Mouse (Mus musculus): ENCODE results near the gene Col25a1. TPM values are rescaled to one million over a fixed set of nuclear protein-coding genes. Genes with fewer than 3 reads are reported as not detected.

The Col25a1 gene
- polyA plus RNA-seq, 1 experiment from 2014 or later, result 3.0 TPM

- H3K9ac ChIP-seq (ENCODE audit: low read depth, low read length), result no peak overlapping the region
- H3K4me3 ChIP-seq (ENCODE audit: low read depth, low read length), result no peak overlapping the region
- H3K36me3 ChIP-seq (ENCODE audit: control insufficient read depth, insufficient read depth, low read length), result no peaks in the 10 kb centered on the region
- H3K27ac ChIP-seq (ENCODE audit: low read depth, low read length), result no peak overlapping the region
- WGBS (ENCODE audit: insufficient replicate concordance), result 73% methylated on average over 8 of the region's 8 CpGs
- no peak overlapping the region for H3K4me2 ChIP-seq
- H3K4me1 ChIP-seq (ENCODE audit: control insufficient read depth, insufficient read depth, low read length), result no peaks in the 10 kb centered on the region
- no peak for ATAC-seq (replicated peaks; ENCODE audit: insufficient number of reproducible peaks, low FRiP score, low TSS enrichment)
- H3K27me3 ChIP-seq (ENCODE audit: control insufficient read depth, insufficient read depth, low read length), result no peaks in the 10 kb centered on the region
- H3K9me3 ChIP-seq (replicated peaks; ENCODE audit: control insufficient read depth, low read length), result no peaks in the 10 kb centered on the region
Measured at GRCm38 (mm10) chr3:130103486-130103885, 27.8 kb upstream of the Col25a1 start.

GRCm38 (mm10) chr3:130104471-130104870, 26.8 kb upstream of the Col25a1 start:
- Histone ChIP-seq H3K36me3 (ENCODE audit: control insufficient read depth, insufficient read depth, low read length) (no peaks in the 10 kb centered on the region), H3K27me3 (ENCODE audit: control insufficient read depth, insufficient read depth, low read length) (no peaks in the 10 kb centered on the region), H3K9me3 (replicated peaks; ENCODE audit: control insufficient read depth, low read length) (no peaks in the 10 kb centered on the region), H3K4me3 (ENCODE audit: low read depth, low read length) (no peak overlapping the region), H3K27ac (ENCODE audit: low read depth, low read length) (no peak overlapping the region), H3K4me2 (no peak overlapping the region), H3K4me1 (ENCODE audit: control insufficient read depth, insufficient read depth, low read length) (no peaks in the 10 kb centered on the region), H3K9ac (ENCODE audit: low read depth, low read length) (no peak overlapping the region)
- ATAC-seq (replicated peaks; ENCODE audit: insufficient number of reproducible peaks, low FRiP score, low TSS enrichment), result no peak
- 64% methylated on average over 9 of the region's 9 CpGs for WGBS (ENCODE audit: insufficient replicate concordance)

- H3K4me3 ChIP-seq (ENCODE audit: low read depth, low read length), result no peak overlapping the region
- H3K27ac ChIP-seq (ENCODE audit: low read depth, low read length), result no peak overlapping the region
- H3K9me3 ChIP-seq (replicated peaks; ENCODE audit: control insufficient read depth, low read length), result no peaks in the 10 kb centered on the region
- peaks cover 3% of the 10 kb centered on the region; the same call in 1 of the 2 replicates for H3K4me1 ChIP-seq (ENCODE audit: control insufficient read depth, insufficient read depth, low read length)
- no peak for ATAC-seq (replicated peaks; ENCODE audit: insufficient number of reproducible peaks, low FRiP score, low TSS enrichment)
- no peaks in the 10 kb centered on the region for H3K36me3 ChIP-seq (ENCODE audit: control insufficient read depth, insufficient read depth, low read length)
- no peaks in the 10 kb centered on the region for H3K27me3 ChIP-seq (ENCODE audit: control insufficient read depth, insufficient read depth, low read length)
- H3K9ac ChIP-seq (ENCODE audit: low read depth, low read length), result no peak overlapping the region
- H3K4me2 ChIP-seq, result no peak overlapping the region
- 47% methylated on average over 6 of the region's 6 CpGs for WGBS (ENCODE audit: insufficient replicate concordance)
Measured at GRCm38 (mm10) chr3:130116886-130117285, 14.4 kb upstream of the Col25a1 start.

- no peak overlapping the region for H3K27ac ChIP-seq (ENCODE audit: low read depth, low read length)
- H3K4me3 ChIP-seq (ENCODE audit: low read depth, low read length), result no peak overlapping the region
- H3K4me2 ChIP-seq, result no peak overlapping the region
- H3K4me1 ChIP-seq (ENCODE audit: control insufficient read depth, insufficient read depth, low read length), result no peaks in the 10 kb centered on the region
- H3K27me3 ChIP-seq (ENCODE audit: control insufficient read depth, insufficient read depth, low read length), result no peaks in the 10 kb centered on the region
- no peaks in the 10 kb centered on the region for H3K9me3 ChIP-seq (replicated peaks; ENCODE audit: control insufficient read depth, low read length)
- H3K36me3 ChIP-seq (ENCODE audit: control insufficient read depth, insufficient read depth, low read length), result no peaks in the 10 kb centered on the region
- no peak overlapping the region for H3K9ac ChIP-seq (ENCODE audit: low read depth, low read length)
- ATAC-seq (replicated peaks; ENCODE audit: insufficient number of reproducible peaks, low FRiP score, low TSS enrichment), result no peak
- WGBS (ENCODE audit: insufficient replicate concordance), result 86% methylated on average over 8 of the region's 8 CpGs
Measured at GRCm38 (mm10) chr3:130127840-130128239, 3.5 kb upstream of the Col25a1 start.

- Histone ChIP-seq H3K9me3 (replicated peaks; ENCODE audit: control insufficient read depth, low read length) (no peaks in the 10 kb centered on the region), H3K4me3 (ENCODE audit: low read depth, low read length) (no peak overlapping the region), H3K36me3 (ENCODE audit: control insufficient read depth, insufficient read depth, low read length) (no peaks in the 10 kb centered on the region), H3K27ac (ENCODE audit: low read depth, low read length) (no peak overlapping the region), H3K27me3 (ENCODE audit: control insufficient read depth, insufficient read depth, low read length) (no peaks in the 10 kb centered on the region), H3K4me1 (ENCODE audit: control insufficient read depth, insufficient read depth, low read length) (no peaks in the 10 kb centered on the region), H3K4me2 (no peak overlapping the region), H3K9ac (ENCODE audit: low read depth, low read length) (no peak overlapping the region)
- 69% methylated on average over 11 of the region's 11 CpGs for WGBS (ENCODE audit: insufficient replicate concordance)
- ATAC-seq (replicated peaks; ENCODE audit: insufficient number of reproducible peaks, low FRiP score, low TSS enrichment), result no peak
Measured at GRCm38 (mm10) chr3:130128564-130128963, 2.7 kb upstream of the Col25a1 start.

GRCm38 (mm10) chr3:130129635-130130206, 1.6 kb upstream of the Col25a1 start:
- no peaks in the 10 kb centered on the region for H3K4me1 ChIP-seq (ENCODE audit: control insufficient read depth, insufficient read depth, low read length)
- ATAC-seq (replicated peaks; ENCODE audit: insufficient number of reproducible peaks, low FRiP score, low TSS enrichment), result no peak
- no peaks in the 10 kb centered on the region for H3K9me3 ChIP-seq (replicated peaks; ENCODE audit: control insufficient read depth, low read length)
- no peak overlapping the region for H3K4me2 ChIP-seq
- no peak overlapping the region for H3K9ac ChIP-seq (ENCODE audit: low read depth, low read length)
- no peaks in the 10 kb centered on the region for H3K27me3 ChIP-seq (ENCODE audit: control insufficient read depth, insufficient read depth, low read length)
- H3K4me3 ChIP-seq (ENCODE audit: low read depth, low read length), result no peak overlapping the region
- H3K27ac ChIP-seq (ENCODE audit: low read depth, low read length), result no peak overlapping the region
- no peaks in the 10 kb centered on the region for H3K36me3 ChIP-seq (ENCODE audit: control insufficient read depth, insufficient read depth, low read length)
- 50% methylated on average over 10 of the region's 10 CpGs for WGBS (ENCODE audit: insufficient replicate concordance)

- Histone ChIP-seq H3K9ac (ENCODE audit: low read depth, low read length) (no peak overlapping the region), H3K4me3 (ENCODE audit: low read depth, low read length) (no peak overlapping the region), H3K27me3 (ENCODE audit: control insufficient read depth, insufficient read depth, low read length) (no peaks in the 10 kb centered on the region), H3K36me3 (ENCODE audit: control insufficient read depth, insufficient read depth, low read length) (no peaks in the 10 kb centered on the region), H3K9me3 (replicated peaks; ENCODE audit: control insufficient read depth, low read length) (no peaks in the 10 kb centered on the region; the same call in 1 of the 2 replicates), H3K4me1 (ENCODE audit: control insufficient read depth, insufficient read depth, low read length) (no peaks in the 10 kb centered on the region), H3K27ac (ENCODE audit: low read depth, low read length) (no peak overlapping the region), H3K4me2 (no peak overlapping the region)
- no peak for ATAC-seq (replicated peaks; ENCODE audit: insufficient number of reproducible peaks, low FRiP score, low TSS enrichment)
Measured at GRCm38 (mm10) chr3:130137204-130137603, 5.9 kb downstream of the Col25a1 start.

GRCm38 (mm10) chr3:130137640-130138039, 6.3 kb downstream of the Col25a1 start:
- Histone ChIP-seq H3K27me3 (ENCODE audit: control insufficient read depth, insufficient read depth, low read length) (no peaks in the 10 kb centered on the region), H3K4me3 (ENCODE audit: low read depth, low read length) (no peak overlapping the region), H3K4me2 (no peak overlapping the region), H3K27ac (ENCODE audit: low read depth, low read length) (no peak overlapping the region), H3K4me1 (ENCODE audit: control insufficient read depth, insufficient read depth, low read length) (no peaks in the 10 kb centered on the region), H3K9me3 (replicated peaks; ENCODE audit: control insufficient read depth, low read length) (no peaks in the 10 kb centered on the region; the same call in 1 of the 2 replicates), H3K9ac (ENCODE audit: low read depth, low read length) (no peak overlapping the region), H3K36me3 (ENCODE audit: control insufficient read depth, insufficient read depth, low read length) (no peaks in the 10 kb centered on the region)
- no peak for ATAC-seq (replicated peaks; ENCODE audit: insufficient number of reproducible peaks, low FRiP score, low TSS enrichment)
- 37% methylated on average over 3 of the region's 3 CpGs for WGBS (ENCODE audit: insufficient replicate concordance)

GRCm38 (mm10) chr3:130145874-130146273, 14.6 kb downstream of the Col25a1 start:
- no peaks in the 10 kb centered on the region; the same call in 1 of the 2 replicates for H3K9me3 ChIP-seq (replicated peaks; ENCODE audit: control insufficient read depth, low read length)
- no peaks in the 10 kb centered on the region for H3K4me1 ChIP-seq (ENCODE audit: control insufficient read depth, insufficient read depth, low read length)
- H3K4me3 ChIP-seq (ENCODE audit: low read depth, low read length), result no peak overlapping the region
- H3K4me2 ChIP-seq, result no peak overlapping the region
- no peak for ATAC-seq (replicated peaks; ENCODE audit: insufficient number of reproducible peaks, low FRiP score, low TSS enrichment)
- H3K9ac ChIP-seq (ENCODE audit: low read depth, low read length), result no peak overlapping the region
- no peaks in the 10 kb centered on the region for H3K27me3 ChIP-seq (ENCODE audit: control insufficient read depth, insufficient read depth, low read length)
- WGBS (ENCODE audit: insufficient replicate concordance), result 73% methylated on average over 12 of the region's 12 CpGs
- no peak overlapping the region for H3K27ac ChIP-seq (ENCODE audit: low read depth, low read length)
- no peaks in the 10 kb centered on the region for H3K36me3 ChIP-seq (ENCODE audit: control insufficient read depth, insufficient read depth, low read length)
